Mouse (Mus musculus) skeletal muscle tissue, adult 2 months (tissue): ENCODE results near the gene Thrb.
A peak's percentile ranks its signal among the peaks of the same experiment; 100 is the strongest.

Experiments used
- DNase-seq: peaks from one replicate; pipeline ENCODE4 v3.0.0-alpha.2; 2012; ENCODE audit warnings: low read depth, low spot score

The Thrb gene

GRCm38 (mm10) chr14:17713297-17713904 lies 53.3 kb downstream of the Thrb start:
- no peak for DNase-seq

GRCm38 (mm10) chr14:17719494-17719893 lies 59.4 kb downstream of the Thrb start:
- DNase-seq: no peak

GRCm38 (mm10) chr14:17722824-17723445 lies 62.9 kb downstream of the Thrb start:
- DNase-seq: no peak

GRCm38 (mm10) chr14:17724577-17724976 lies 64.5 kb downstream of the Thrb start:
- DNase-seq: peak; percentile 20

- DNase-seq: no peak
Observed at GRCm38 (mm10) chr14:17726906-17727305, 66.8 kb downstream of the Thrb start.

- DNase-seq: no peak
Observed at GRCm38 (mm10) chr14:17727878-17728277, 67.8 kb downstream of the Thrb start.

GRCm38 (mm10) chr14:17728889-17729288 lies 68.8 kb downstream of the Thrb start:
- DNase-seq: no peak

GRCm38 (mm10) chr14:17731020-17731419 lies 71.0 kb downstream of the Thrb start:
- no peak for DNase-seq

- DNase-seq: no peak
Observed at GRCm38 (mm10) chr14:17733077-17733778, 73.2 kb downstream of the Thrb start.

- DNase-seq: no peak
Observed at GRCm38 (mm10) chr14:17733779-17734137, 73.7 kb downstream of the Thrb start.

GRCm38 (mm10) chr14:17735440-17735839 lies 75.4 kb downstream of the Thrb start:
- no peak for DNase-seq

GRCm38 (mm10) chr14:17740903-17741302 lies 80.8 kb downstream of the Thrb start:
- DNase-seq: no peak

- no peak for DNase-seq
Observed at GRCm38 (mm10) chr14:17742264-17742663, 82.2 kb downstream of the Thrb start.

- DNase-seq: no peak
Observed at GRCm38 (mm10) chr14:17742902-17743712, 83.0 kb downstream of the Thrb start.

- no peak for DNase-seq
Observed at GRCm38 (mm10) chr14:17743713-17744158, 83.7 kb downstream of the Thrb start.

- DNase-seq: peak; percentile 38
Observed at GRCm38 (mm10) chr14:17747922-17748321, 87.9 kb downstream of the Thrb start.

- no peak for DNase-seq
Observed at GRCm38 (mm10) chr14:17748945-17749344, 88.9 kb downstream of the Thrb start.

GRCm38 (mm10) chr14:17751911-17752310 lies 91.8 kb downstream of the Thrb start:
- DNase-seq: no peak

GRCm38 (mm10) chr14:17753429-17753828 lies 93.4 kb downstream of the Thrb start:
- DNase-seq: no peak

- no peak for DNase-seq
Observed at GRCm38 (mm10) chr14:17756732-17757131, 96.7 kb downstream of the Thrb start.

GRCm38 (mm10) chr14:17767987-17768386 lies 107.9 kb downstream of the Thrb start:
- no peak for DNase-seq

GRCm38 (mm10) chr14:17774404-17774803 lies 114.3 kb downstream of the Thrb start:
- DNase-seq: no peak
